Mouse (Mus musculus): ENCODE results near the gene Tnni3k. TPM values are rescaled to one million over a fixed set of nuclear protein-coding genes. Genes with fewer than 3 reads are reported as not detected.

Tnni3k gene
- polyA plus RNA-seq, 1 experiment from 2014 or later: 0.09 TPM

DNA sequence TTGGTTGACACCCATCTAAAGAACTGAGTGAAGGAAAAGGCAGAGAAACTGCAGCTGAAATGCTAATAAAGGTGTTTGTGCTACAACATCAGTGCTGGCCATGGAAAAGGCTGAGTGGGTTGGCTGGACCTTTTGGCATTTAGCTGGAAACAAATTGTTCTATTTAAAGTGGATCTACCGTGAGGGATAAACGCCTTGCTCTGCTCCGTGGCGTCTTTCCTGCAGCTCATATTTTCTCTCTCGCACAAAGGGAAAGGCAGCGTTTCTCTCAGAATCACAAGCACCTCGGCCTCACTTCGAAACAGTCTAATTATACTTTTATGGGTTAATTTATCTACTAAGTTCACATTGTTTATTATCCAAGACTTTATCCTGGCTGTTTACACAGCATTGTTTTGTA, 254.8 kb downstream of the Tnni3k start:
- no peak overlapping the region for H3K27ac ChIP-seq
- H3K36me3 ChIP-seq: no peaks in the 10 kb centered on the region
- no peaks in the 10 kb centered on the region for H3K4me1 ChIP-seq
- H3K4me3 ChIP-seq: no peak overlapping the region
- no peaks in the 10 kb centered on the region for H3K9me3 ChIP-seq
- H3K27me3 ChIP-seq: no peaks in the 10 kb centered on the region
- 77% methylated on average over 8 of the region's 8 CpGs for WGBS
- no peak overlapping the region for H3K4me2 ChIP-seq (replicated peaks)
- no peak for ATAC-seq (ENCODE audit: insufficient number of reproducible peaks, insufficient read depth, low FRiP score, low TSS enrichment)
- no peak overlapping the region for H3K9ac ChIP-seq

DNA sequence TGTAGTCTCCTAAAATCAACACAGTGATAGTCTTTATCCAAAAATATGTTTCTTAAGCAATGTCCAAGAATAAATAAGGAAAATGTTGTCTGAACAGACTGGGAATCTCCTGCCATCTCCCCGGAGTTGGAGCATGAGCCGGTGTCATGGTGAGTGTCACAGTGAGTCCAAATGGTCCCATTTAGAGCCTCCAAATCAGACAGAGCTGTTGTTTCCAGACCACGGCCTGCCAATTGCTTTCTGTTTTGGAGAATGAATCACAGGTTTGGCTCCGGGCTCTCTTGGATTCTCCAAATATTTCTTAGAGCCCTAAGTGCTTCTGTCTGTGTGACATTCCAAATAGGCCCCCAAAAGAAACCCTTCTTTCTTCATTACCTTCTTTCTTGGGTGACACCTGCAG, 256.4 kb downstream of the Tnni3k start:
- Histone ChIP-seq H3K4me2 (replicated peaks) (no peak overlapping the region), H3K4me3 (no peak overlapping the region), H3K4me1 (no peaks in the 10 kb centered on the region), H3K9ac (no peak overlapping the region), H3K36me3 (no peaks in the 10 kb centered on the region), H3K27ac (no peak overlapping the region), H3K9me3 (no peaks in the 10 kb centered on the region), H3K27me3 (no peaks in the 10 kb centered on the region)
- ATAC-seq (ENCODE audit: insufficient number of reproducible peaks, insufficient read depth, low FRiP score, low TSS enrichment): no peak
- 81% methylated on average over 4 of the region's 4 CpGs for WGBS

DNA sequence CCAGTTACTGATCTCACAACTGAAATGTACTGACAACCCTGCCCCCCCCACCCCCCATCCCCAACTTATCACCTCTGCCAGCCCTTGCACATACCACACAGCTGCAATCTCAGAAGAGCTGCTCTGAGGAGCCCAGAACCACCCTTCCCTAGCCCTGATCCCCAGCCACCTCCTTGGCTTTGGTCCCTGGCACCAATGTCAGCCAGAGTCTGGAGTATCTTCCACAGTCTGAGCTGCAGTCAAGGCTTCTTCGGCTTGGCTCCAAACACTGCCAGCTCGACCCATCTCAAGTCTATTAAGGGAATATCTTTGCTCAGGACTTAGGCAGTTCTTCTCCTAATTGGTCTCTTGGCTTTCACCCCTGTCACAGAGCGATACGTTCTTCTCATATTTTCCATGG, 261.6 kb downstream of the Tnni3k start:
- no peak overlapping the region for H3K9ac ChIP-seq
- H3K9me3 ChIP-seq: no peaks in the 10 kb centered on the region
- no peaks in the 10 kb centered on the region for H3K36me3 ChIP-seq
- no peak overlapping the region for H3K27ac ChIP-seq
- H3K27me3 ChIP-seq: no peaks in the 10 kb centered on the region
- no peak overlapping the region for H3K4me2 ChIP-seq (replicated peaks)
- H3K4me3 ChIP-seq: no peak overlapping the region
- H3K4me1 ChIP-seq: no peaks in the 10 kb centered on the region
- 88% methylated on average over 4 of the region's 4 CpGs for WGBS
- no peak for ATAC-seq (ENCODE audit: insufficient number of reproducible peaks, insufficient read depth, low FRiP score, low TSS enrichment)

DNA sequence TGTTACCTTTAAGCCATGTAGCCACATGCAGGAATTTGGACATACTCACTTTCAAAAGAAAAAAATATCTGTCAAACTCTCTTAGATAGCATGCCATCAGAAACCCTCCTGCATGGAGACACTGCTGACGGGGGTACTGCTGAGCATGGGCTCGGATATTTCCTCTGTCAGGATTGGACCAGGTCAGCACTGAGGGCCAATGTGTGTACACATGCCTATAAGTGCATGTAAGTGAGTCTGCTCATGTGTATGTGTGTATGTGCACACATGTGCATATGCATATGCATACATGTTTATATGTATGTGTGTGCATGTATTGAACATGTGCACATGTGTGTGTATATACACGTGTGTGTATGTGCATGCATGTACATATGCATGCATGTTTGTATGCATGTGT, 267.6 kb downstream of the Tnni3k start:
- Histone ChIP-seq H3K27me3 (no peaks in the 10 kb centered on the region), H3K4me1 (no peaks in the 10 kb centered on the region), H3K9ac (no peak overlapping the region), H3K36me3 (no peaks in the 10 kb centered on the region), H3K4me3 (no peak overlapping the region), H3K27ac (no peak overlapping the region), H3K4me2 (replicated peaks) (no peak overlapping the region), H3K9me3 (no peaks in the 10 kb centered on the region)
- no peak for ATAC-seq (ENCODE audit: insufficient number of reproducible peaks, insufficient read depth, low FRiP score, low TSS enrichment)
- 75% methylated on average over 3 of the region's 3 CpGs for WGBS

DNA sequence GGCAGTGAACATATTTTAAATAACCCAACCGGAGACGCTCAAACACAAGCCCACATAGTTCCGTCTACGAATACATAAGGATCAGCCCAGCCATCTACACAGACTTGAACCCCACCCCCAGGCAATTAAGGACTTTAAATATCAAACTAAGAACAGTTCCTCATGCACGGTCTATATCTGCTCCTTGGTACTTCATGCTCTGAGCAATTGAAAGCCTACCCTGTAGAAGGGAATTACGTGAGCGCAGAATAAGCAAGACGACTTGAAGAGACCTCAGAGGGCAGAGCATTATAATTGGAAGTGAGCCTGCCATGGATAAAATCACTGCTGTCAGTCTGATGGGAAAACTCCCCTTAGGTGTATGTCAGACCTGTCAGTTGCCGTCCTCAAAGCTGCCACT, 268.9 kb downstream of the Tnni3k start:
- H3K27ac ChIP-seq: no peak overlapping the region
- H3K27me3 ChIP-seq: no peaks in the 10 kb centered on the region
- H3K4me2 ChIP-seq (replicated peaks): no peak overlapping the region
- no peak for ATAC-seq (ENCODE audit: insufficient number of reproducible peaks, insufficient read depth, low FRiP score, low TSS enrichment)
- H3K9ac ChIP-seq: no peak overlapping the region
- H3K36me3 ChIP-seq: no peaks in the 10 kb centered on the region
- H3K9me3 ChIP-seq: no peaks in the 10 kb centered on the region
- WGBS: 83% methylated on average over 9 of the region's 9 CpGs
- H3K4me1 ChIP-seq: no peaks in the 10 kb centered on the region
- no peak overlapping the region for H3K4me3 ChIP-seq

DNA sequence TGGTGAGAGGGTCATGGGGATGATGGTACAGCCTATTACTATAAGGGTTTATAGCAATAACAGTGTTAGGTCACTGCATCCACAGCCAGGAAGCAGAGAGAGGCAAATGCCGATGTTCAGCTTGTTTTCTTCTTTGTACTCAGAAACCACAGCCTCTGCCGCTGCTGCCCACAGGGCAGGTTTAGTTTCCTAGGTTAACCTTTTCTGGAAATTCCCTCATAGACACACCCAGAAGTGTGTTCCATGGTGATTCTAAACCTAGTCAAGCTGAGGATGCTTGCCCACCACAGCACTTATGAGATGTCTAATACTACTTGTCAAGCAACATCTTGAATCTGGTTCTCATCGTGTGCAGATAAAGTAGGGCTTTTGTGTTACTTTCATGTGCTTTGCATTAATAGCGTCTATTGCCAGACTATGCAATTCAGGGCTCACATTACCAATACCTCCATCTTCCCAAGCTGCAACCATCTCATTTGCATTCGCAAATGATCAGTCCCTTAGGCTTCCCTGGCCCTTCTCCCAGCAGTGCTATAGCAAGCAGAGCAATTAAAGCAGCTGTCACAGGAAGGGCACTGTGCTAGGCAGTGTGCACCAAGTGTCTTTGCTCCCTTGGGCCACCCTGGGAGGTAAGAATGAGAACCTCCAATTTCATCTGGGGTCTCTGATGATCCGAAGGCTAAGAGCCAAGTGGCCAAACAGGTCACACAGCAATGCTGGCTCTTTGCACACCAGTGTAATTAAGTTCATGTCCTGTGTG, 276.2 kb downstream of the Tnni3k start:
- no peak overlapping the region for H3K27ac ChIP-seq
- 39% methylated on average over 6 of the region's 6 CpGs for WGBS
- no peak overlapping the region for H3K9ac ChIP-seq
- H3K36me3 ChIP-seq: no peaks in the 10 kb centered on the region
- H3K27me3 ChIP-seq: no peaks in the 10 kb centered on the region
- no peaks in the 10 kb centered on the region for H3K9me3 ChIP-seq
- no peak overlapping the region for H3K4me2 ChIP-seq (replicated peaks)
- no peak overlapping the region for H3K4me3 ChIP-seq
- peaks cover 10% of the 10 kb centered on the region; the same call in 1 of the 2 replicates for H3K4me1 ChIP-seq
- ATAC-seq (ENCODE audit: insufficient number of reproducible peaks, insufficient read depth, low FRiP score, low TSS enrichment): 0 out of 2 replicates have a peak, but pooled peaks have one; percentile 37

DNA sequence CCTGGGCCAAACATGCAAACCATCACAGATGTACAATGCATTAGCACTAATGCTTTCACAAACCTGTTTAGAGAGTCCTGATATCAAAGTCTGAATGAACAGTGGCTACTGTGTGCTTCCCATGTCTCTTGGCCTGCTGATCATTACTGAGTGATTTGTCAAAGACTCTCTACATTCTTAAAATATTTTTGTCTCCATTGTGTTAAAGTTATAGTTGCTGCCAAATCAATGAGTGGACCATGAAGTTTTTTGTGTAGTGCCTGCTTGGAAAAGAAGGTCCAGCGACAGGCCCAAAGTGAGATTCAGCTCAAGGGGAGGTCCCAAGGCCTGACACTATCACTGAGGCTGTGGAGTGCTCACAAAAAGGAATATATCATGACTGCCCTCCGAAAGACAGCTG, 283.6 kb downstream of the Tnni3k start:
- Histone ChIP-seq H3K4me2 (replicated peaks) (no peak overlapping the region), H3K9ac (no peak overlapping the region), H3K4me1 (no peaks in the 10 kb centered on the region), H3K4me3 (no peak overlapping the region), H3K27me3 (no peaks in the 10 kb centered on the region), H3K36me3 (no peaks in the 10 kb centered on the region), H3K9me3 (no peaks in the 10 kb centered on the region), H3K27ac (no peak overlapping the region)
- no peak for ATAC-seq (ENCODE audit: insufficient number of reproducible peaks, insufficient read depth, low FRiP score, low TSS enrichment)
- 88% methylated on average over 2 of the region's 2 CpGs for WGBS

DNA sequence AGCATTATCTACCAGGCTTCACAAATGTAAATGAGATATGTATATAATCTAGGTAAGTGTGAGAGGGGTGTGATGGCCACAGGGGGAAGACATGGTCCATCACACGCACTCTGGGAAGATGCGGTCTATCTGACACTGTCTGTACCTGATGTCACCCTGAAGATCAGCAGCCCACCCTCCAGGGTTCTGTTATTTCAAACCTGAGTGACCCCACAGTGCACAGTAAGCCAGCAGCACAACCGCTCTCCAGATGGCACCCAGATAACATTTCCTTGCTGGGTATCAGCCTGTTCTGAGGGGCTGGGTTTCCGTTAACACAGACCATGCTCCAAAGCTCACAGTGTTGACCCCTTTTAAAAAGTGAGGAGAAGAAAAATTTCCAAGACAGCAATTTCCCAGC, 288.9 kb downstream of the Tnni3k start:
- Histone ChIP-seq H3K9me3 (no peaks in the 10 kb centered on the region), H3K27me3 (no peaks in the 10 kb centered on the region), H3K4me2 (replicated peaks) (no peak overlapping the region), H3K36me3 (no peaks in the 10 kb centered on the region), H3K27ac (no peak overlapping the region), H3K9ac (no peak overlapping the region), H3K4me1 (0 out of 2 replicates have a peak, but pooled peaks cover 5% of the 10 kb centered on the region), H3K4me3 (no peak overlapping the region)
- WGBS: 52% methylated on average over 4 of the region's 4 CpGs
- no peak for ATAC-seq (ENCODE audit: insufficient number of reproducible peaks, insufficient read depth, low FRiP score, low TSS enrichment)

DNA sequence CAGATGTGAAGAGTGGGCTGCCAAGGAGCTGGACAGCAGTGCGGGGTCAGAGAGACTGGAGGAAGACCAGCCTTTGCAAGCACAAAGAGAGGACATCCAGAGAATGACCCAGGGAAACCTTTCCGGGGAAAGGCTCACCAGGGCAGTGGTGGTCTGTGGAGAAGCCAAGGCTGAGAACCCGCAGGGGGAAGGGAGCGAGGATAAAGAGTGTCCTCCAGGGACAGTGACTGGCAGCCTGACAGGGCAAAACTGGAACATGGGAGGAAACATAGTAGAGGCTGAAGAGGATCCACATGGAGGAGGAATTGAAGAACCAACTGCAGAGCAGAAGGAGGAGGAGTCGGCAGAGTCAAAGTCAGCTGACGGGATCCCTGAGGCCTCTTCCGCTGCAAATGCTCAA, 291.1 kb downstream of the Tnni3k start:
- Histone ChIP-seq H3K4me2 (replicated peaks) (no peak overlapping the region), H3K27me3 (no peaks in the 10 kb centered on the region), H3K4me3 (no peak overlapping the region), H3K4me1 (0 out of 2 replicates have a peak, but pooled peaks cover 5% of the 10 kb centered on the region), H3K27ac (no peak overlapping the region), H3K9me3 (no peaks in the 10 kb centered on the region), H3K9ac (no peak overlapping the region), H3K36me3 (no peaks in the 10 kb centered on the region)
- WGBS: 84% methylated on average over 7 of the region's 7 CpGs
- ATAC-seq (ENCODE audit: insufficient number of reproducible peaks, insufficient read depth, low FRiP score, low TSS enrichment): no peak

DNA sequence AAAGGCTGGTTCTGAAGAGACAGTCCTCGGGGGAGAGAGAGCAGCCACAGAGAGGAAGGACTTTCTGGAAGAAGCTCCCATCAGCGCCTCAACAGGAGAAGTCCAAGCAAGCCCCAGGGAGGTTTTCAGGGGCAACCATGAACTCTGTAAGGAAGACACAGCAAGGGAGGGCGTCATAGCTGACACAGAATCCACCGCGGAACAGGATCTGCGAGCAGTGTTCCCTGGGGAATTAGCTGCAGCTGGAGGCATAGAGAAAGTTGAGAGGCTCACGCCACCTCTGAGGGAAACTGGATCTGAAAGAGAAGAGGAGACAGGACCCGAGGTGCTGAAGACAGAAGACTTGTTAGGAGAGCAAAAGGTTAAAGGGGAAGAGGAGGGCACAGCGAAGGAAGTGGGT, 291.8 kb downstream of the Tnni3k start:
- Histone ChIP-seq H3K9ac (no peak overlapping the region), H3K27ac (no peak overlapping the region), H3K36me3 (no peaks in the 10 kb centered on the region), H3K27me3 (no peaks in the 10 kb centered on the region), H3K9me3 (no peaks in the 10 kb centered on the region), H3K4me3 (no peak overlapping the region), H3K4me2 (replicated peaks) (no peak overlapping the region), H3K4me1 (0 out of 2 replicates have a peak, but pooled peaks cover 5% of the 10 kb centered on the region)
- 39% methylated on average over 9 of the region's 9 CpGs for WGBS
- ATAC-seq (ENCODE audit: insufficient number of reproducible peaks, insufficient read depth, low FRiP score, low TSS enrichment): no peak

DNA sequence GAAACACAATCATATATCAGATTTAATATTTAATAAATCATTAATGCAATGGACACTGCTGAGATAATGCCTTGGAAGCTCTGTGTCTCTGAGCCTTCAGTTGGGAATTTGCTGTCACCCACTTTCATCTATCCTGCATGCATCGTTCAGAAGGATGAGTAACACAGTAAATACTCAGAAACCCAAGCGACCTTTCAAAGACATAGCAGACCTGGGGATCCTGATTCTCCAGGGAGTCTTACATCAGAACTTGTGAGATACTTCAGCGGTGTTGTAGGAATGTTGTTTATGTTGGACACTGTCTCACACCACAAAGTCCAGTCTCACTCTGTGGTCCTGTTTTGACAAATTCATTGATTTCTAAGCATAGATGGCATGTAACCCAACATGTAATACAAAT, 294.1 kb downstream of the Tnni3k start:
- 76% methylated on average over 3 of the region's 3 CpGs for WGBS
- no peaks in the 10 kb centered on the region for H3K9me3 ChIP-seq
- ATAC-seq (ENCODE audit: insufficient number of reproducible peaks, insufficient read depth, low FRiP score, low TSS enrichment): no peak
- H3K27ac ChIP-seq: no peak overlapping the region
- H3K4me2 ChIP-seq (replicated peaks): no peak overlapping the region
- H3K4me3 ChIP-seq: no peak overlapping the region
- H3K27me3 ChIP-seq: no peaks in the 10 kb centered on the region
- H3K4me1 ChIP-seq: 0 out of 2 replicates have a peak, but pooled peaks cover 5% of the 10 kb centered on the region
- H3K36me3 ChIP-seq: no peaks in the 10 kb centered on the region
- H3K9ac ChIP-seq: no peak overlapping the region

DNA sequence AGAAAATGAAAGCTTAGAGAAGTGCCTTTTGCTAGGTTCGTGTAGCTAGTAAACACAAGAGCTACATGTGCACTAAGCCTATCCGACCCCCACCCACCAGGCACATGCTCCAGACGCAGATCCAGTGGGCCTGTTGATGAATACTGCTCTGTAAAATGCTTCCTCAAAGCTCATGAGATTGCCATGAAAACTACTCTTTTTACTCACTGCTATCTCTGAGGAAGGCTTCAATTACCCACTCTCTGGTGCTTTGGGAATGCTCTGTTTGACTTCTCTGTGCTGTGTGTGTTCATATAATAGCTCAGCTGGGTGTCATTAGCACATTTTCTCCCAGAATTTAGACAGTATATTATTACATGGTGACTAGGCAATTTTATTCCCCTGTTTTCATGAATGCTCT, 297.1 kb downstream of the Tnni3k start:
- no peak overlapping the region for H3K4me3 ChIP-seq
- H3K9me3 ChIP-seq: no peaks in the 10 kb centered on the region
- no peaks in the 10 kb centered on the region for H3K27me3 ChIP-seq
- H3K9ac ChIP-seq: no peak overlapping the region
- H3K4me1 ChIP-seq: no peaks in the 10 kb centered on the region
- H3K36me3 ChIP-seq: no peaks in the 10 kb centered on the region
- ATAC-seq (ENCODE audit: insufficient number of reproducible peaks, insufficient read depth, low FRiP score, low TSS enrichment): no peak
- 54% methylated on average over 3 of the region's 3 CpGs for WGBS
- H3K27ac ChIP-seq: no peak overlapping the region
- no peak overlapping the region for H3K4me2 ChIP-seq (replicated peaks)
